Mouse (Mus musculus): ENCODE data around the gene Lama1. TPM values are rescaled to one million over a fixed set of nuclear protein-coding genes. Genes with fewer than 3 reads are reported as not detected.
"Not testable (repeated sequence)": the region's sequence is repeated elsewhere in the genome, so short reads cannot be mapped to it uniquely, and the experiment has no call there.

Gene Lama1
- total RNA-seq, 2 experiments from 2014 or later = 0.45 to 0.54 TPM

DNA sequence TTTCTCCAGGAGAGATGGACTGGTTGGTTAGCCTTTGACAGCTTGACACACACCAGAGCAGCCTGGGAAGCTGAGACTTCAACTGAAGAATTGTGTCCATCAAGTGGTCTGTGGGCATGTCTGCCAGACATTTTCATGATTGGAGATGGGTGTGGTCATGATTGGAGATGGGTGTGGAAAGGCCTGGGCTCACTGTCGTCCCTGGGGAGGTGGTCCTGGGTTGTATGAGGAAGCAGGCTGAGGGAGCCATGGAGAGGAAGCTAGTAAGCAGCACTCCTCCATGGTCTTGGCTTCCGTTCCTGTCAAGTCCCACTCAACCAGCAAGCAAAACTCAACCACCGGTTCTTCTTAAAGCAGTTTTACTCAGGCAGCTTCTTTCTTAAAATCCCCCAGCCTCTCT, 130.4 kb downstream of the Lama1 start:
- no peak for DNase-seq
- intact Hi-C loops (cut with DNase I) = no loop called here

DNA sequence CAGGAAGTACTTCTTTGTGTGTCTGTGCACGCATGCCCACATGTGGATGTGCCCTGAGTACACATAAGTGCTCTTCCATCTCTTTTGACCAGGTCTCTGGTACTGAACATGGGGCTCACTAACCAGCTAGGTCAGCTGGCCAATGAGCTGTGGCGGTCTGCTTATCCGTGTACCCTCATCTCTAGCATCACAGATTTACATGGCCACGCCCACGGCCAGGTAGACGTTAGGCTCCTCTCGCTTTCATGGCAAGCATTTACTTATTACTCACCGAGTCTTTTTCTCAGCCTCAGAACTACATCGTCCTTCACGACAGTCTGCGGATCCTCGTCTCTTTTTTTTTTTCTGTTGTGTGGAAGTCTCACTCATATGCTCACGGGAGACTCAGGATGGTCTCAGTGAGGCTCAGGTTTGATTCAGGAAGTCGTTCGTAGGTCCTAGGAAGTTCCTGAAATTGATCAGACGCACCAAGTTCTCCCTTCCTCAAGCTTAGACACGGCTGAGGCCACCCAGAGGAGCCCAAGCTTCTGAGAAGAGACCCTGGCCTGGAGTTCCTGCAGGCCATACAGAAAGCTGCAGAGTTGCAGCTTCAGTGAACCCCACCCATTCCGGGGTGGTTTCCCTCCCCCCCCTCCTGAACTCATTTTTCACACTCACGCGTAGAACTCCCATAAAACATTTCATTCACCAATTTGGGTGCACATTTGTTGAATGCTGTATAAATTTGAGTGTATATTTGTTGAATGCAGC, 139.3 kb downstream of the Lama1 start:
- intact Hi-C loops (cut with DNase I) = loop anchor here (2.0 to 5.0 kb wide), 2 partner anchors 56 to 1259 kb away; no protein-coding TSS in a partner anchor
- no peak for DNase-seq

DNA sequence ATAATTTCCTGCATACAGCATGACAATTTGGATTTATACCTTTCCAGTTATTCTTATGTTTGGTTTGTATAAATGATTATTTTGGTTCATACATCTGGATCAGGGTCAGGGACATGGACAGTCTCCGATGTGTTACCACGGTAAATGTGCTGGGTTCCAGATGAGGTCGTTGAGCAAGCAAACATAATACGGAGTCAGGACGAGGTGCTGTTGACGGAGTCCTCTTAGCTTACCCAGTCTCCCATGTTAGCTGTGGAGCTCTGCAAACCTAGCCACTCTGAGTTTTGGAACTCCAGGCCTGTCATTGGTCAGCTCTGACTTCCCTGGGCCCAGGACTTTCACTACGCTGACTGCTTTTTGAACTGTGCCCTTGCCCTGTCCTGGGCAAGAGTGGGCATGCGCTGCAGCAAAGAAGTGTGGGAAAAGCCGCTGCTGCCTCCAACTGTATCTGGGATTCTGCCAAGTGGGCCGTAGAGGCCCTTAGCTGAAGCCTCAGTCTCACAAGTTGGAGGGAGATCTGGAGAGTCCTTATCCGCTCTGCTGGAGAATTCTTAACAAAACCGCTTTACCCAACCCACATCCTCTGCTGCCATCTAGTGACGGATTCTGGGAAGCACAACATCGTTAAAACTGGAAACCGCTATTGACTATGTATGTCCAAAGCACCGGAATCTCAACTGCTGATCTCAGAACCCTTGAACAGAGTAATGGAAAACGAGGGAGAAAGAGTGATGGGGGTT, 140.5 kb downstream of the Lama1 start:
- peak; percentile 57 to 75 for DNase-seq
- intact Hi-C loops (cut with DNase I) = loop anchor here (1.0 to 5.0 kb wide), 3 partner anchors 57 to 1260 kb away; no protein-coding TSS in a partner anchor

DNA sequence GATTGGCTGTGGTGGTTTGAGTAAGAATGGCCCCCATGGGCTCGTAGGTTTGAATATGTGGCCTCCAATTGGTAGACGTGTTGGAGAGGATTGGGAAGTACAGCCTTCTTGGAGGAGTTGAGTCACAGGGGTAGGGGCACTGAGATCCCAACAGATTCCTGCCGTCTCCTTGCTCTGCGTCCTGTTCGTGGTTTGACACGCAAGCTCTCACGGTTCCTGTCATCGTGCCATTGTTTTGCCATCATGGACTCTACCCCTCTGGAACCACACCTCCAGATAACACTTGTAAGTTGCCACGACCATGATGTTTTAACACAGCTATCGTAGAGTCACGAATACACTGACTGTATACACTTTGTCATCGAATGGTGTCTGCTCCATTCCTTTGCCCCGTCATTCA, 141.9 kb downstream of the Lama1 start:
- intact Hi-C loops (cut with DNase I) = loop anchor here (5.0 kb wide), 1 partner anchor 1262 kb away; no protein-coding TSS in a partner anchor
- no peak for DNase-seq

DNA sequence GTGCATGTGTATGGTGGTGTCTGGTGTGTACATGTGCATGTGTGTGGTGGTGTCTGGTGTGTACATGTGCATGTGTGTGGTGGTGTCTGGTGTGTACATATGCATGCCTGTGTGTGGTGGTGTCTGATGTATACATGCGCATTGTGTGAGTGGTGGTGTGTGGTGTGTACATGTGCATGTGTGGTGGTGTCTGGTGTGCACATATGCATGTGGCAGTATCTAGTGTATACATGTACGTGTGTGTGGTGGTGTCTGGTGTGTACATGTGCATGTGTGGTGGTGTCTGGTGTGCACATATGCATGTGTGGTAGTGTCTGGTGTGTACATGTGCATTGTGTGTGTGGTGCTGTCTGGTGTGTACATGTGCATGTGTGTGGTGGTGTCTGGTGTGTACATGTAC, 144.4 kb downstream of the Lama1 start:
- not testable (repeated sequence) for DNase-seq

DNA sequence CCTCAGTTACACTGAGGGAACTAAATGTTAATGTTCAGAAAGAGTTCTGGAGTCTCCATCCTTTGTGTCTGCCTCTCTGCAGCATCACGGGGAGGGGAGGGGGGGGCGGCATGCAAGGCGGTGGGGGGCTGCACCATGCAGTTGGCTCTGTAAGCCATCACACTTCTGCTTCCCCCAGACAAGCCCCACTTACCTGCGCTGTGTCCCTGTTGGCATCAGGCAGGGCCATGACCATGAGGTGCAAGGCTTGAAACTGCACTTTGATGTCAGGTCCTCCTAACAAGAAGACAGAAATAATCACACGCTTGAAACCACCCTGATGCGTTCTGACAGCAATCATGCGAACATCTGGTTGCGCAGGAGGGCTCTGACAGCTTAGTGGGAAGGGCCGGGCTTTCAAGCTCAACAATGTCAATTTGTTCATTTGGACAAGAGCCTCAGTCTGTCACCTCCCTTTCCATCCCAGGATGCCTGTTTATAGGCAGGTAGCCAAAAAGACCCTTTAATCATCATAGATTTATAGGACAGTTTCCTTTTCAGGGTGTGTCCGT, 164.1 kb downstream of the Lama1 start:
- no peak for DNase-seq
- intact Hi-C loops (cut with DNase I) = loop anchor here (5.0 kb wide), 1 partner anchor 991 kb away; no protein-coding TSS in a partner anchor

More for the DNA sequence above, 144.4 kb downstream of the Lama1 start:
- intact Hi-C loops (cut with DNase I) = not testable (repeated sequence)

DNA sequence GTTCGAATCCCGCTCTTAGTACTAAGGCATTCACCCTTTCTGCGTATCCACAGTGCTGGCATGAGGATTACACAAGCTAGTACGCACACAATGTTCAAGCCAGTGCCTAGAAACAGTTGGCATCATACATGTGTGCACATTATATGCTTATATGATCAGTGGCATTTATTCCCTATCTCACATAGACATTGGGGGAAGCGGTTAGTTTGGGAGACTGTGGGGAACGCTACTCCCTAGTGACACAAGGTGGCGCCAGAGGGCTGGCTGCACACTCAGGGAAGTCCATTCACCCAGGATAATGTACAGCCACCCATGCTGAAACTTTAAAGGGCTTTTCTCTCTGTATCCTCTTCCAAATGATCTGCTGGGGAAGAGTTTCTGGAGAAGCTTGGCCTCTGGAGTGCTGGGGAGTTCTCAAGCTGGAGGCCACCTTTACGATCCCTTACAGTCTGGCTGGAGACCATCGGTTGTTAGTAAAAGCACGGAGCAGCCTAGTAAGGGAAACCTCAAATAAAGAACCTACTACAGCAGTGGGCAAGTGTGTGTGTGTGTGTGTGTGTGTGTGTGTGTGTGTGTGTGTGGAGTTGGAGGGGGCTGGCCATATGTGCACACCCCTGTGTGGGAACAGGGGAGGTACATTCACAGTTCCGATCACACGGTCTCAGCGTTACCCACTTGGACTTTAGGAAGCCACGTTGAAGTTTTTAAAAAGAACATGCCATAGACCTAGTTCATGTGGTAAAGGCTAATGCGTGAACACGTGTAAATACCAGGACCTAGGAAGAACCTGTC, 164.9 kb downstream of the Lama1 start:
- intact Hi-C loops (cut with DNase I) = loop anchor here (2.0 to 5.0 kb wide), 2 partner anchors 305 to 990 kb away; no protein-coding TSS in a partner anchor
- peak; percentile 70 to 77 for DNase-seq

DNA sequence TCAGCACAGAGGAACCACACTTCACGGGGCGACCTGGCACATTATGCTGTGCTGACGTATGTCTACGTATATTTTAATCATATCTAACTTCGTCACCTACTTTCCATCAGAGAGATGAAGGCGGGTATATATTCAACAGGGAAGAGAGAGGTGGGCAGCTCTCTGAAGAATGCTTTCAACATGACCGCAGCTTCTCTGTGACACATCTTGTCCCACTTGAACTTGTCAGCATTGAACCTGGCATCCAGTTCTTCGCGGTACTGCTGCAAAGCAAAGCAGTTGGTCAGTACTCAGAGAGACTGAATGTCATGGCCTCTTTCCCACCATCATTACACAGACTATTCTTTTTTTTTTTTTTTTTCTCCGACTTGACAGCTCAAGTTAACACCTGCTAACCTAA, 167.3 kb downstream of the Lama1 start:
- DNase-seq = no peak
- intact Hi-C loops (cut with DNase I) = loop anchor here (5.0 kb wide), 1 partner anchor 988 kb away; no protein-coding TSS in a partner anchor

DNA sequence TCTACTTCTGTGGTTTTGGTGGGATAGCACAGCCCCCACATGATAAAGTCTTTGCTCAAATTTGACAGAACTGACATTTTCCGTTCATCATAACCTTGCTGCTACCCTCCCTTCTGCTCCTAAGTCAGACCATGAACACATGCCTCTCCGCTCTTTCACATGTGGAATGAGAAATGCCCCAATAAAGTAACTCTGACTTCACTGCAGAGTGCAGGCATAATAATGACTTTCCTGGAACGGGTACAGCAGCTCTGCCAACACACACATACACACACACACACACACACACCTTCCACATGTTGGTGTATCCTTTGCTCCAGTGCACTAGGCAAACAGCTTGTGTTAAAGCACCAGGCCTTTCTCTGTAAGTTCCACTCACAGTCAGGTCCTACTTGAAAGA, 167.9 kb downstream of the Lama1 start:
- no peak for DNase-seq
- intact Hi-C loops (cut with DNase I) = loop anchor here (5.0 kb wide), 2 partner anchors 47 to 987 kb away; no protein-coding TSS in a partner anchor

DNA sequence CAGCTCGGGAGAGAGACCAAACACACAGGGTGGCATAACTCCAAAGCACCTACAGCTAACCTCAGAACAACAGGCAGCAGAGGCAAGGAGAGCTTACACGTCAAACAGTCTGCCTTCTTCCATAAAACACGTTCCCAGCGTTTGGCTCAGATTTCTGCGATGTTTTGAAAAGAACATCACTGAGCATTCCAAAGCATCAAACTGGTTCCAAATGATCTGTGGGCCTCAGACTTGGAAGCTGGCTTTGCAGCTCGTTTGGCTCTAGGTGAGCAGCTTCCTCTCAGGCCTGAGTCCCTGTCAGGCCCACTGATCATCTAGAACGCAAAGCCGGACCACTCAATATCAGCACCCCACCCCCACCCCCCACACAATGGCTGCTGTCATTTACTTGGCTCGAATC, 169.0 kb downstream of the Lama1 start:
- intact Hi-C loops (cut with DNase I) = loop anchor here (5.0 kb wide), 1 partner anchor 46 kb away; no protein-coding TSS in a partner anchor
- DNase-seq = no peak

DNA sequence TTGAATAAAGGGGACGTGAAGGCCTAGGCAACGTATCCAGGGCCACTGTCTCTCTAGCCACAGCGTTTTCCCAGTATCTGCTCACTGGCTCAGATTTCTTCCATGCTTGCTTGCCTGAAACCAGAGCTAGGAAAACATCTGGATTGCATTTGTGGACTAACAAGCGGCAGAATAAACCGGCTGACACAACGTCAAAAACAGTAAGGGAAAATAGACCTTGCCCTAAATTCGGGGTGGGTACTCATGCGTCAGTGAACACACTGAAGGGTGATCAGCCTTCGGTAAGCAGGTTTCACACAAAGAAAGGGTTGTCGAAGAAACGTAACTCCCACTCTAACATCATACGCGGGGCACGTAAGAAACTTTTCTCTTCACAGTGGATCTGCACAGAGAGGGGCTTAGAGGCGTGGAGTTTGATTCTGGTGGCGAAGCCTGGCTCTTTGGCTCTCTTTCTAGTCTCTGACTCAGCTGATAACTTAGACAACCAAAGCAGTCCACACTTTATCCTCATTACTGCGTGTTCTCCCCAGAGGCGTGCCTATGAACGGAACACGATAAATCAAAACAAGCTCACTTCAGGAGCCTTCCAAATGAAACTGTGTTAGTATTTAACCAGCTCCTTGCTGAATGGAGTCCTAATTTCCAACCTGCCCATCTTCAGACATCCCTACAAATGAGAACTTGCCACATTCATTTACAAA, 169.6 kb downstream of the Lama1 start:
- DNase-seq = peak in 1 of 2 experiments; percentile 15

DNA sequence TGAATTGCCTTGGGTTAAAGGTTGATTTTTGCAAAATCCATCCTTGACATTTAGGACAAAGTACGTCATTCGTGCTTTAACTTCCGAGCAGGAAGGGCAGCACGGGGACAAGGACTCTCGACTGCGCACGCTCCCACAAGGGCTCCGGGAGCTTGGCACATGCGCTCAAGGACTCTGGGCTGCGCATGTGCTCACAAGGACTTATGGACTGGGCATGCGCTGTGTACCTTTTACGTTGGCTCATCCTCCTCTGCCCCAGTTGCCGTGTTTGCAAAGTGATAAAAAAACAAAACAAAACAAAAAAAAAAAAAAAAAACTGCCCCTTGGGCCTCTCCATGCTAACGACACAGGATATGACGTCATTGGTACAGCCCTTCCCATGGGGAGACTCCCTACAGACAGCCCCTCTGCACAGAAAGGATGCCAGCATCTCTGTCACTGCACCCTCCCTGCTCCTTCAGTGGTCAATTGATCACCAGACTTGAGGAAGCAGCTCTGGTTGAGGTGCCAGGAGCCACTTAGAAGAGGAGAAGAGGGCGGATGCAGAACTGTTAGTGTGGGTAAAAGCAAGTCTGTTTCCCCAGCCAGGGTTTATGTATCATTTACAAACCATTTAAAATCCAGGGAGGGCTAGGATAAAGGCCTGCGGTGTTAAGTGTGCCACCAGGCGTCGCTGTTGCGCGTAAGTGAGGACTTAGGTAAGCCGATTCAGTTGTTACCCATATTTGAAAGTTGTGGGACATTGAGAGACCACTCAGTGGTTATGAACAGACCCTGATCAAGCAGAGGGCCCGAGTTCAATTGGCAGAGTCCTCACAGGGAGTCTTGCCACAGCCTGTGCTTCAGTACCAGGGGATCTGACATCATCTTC, 172.9 kb downstream of the Lama1 start:
- DNase-seq = peak; percentile 77 to 81
- intact Hi-C loops (cut with DNase I) = loop anchor here (2.0 to 5.0 kb wide), 4 partner anchors 42 to 297 kb away; no protein-coding TSS in a partner anchor

More for the DNA sequence above, 169.6 kb downstream of the Lama1 start:
- intact Hi-C loops (cut with DNase I) = loop anchor here (5.0 kb wide), 1 partner anchor 46 kb away; no protein-coding TSS in a partner anchor

Other genes starting within 250 kb of the Lama1 start
- gene Lrrc30, start 64.5 kb upstream of the Lama1 start, total RNA-seq (2021) = under 1 TPM; 0.32 to 0.50 TPM

All from heart, postnatal 14 days (tissue).